ENCODE assay signal across 19 mouse cellular contexts in the genomic region with DNA sequence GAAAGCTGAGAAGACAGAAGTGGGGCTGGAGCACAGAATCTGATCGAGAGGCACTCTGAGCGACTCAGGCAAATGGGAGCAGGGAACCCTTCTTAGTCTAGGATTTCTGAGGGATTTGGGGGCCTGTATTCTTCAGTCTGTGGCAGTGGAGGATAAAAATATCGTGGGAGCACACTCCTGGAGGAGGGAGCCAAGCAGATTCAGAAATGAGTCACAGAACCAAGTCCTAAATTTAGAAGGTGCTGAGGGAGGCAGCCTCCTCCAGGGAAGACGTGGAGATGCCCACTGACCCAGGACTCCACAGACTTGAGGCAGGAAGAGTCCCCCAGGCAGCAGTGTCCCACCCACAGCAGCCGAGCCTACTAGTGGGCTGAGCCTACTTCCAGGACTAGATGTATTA. TPM values are rescaled to one million over a fixed set of nuclear protein-coding genes. Genes with fewer than 3 reads are reported as not detected.
DNase-seq lines count a peak whose midpoint lies in the region; ATAC-seq and TF ChIP-seq lines count a peak whose summit lies in the region.
"Had no signal": no experiment of that assay in that cellular context is flagged by ENCODE, and none has a peak within 500 bp of the region (broad histone marks: within the 10 kb centered on the region; RNA-seq: fewer than 3 reads in every experiment).

No protein-coding gene starts in this region.

- intact Hi-C loops in heart, adult 2 months (cut with DNase I) = loop anchor here (5.0 kb wide), 1 partner anchor 33 kb away; a partner anchor contains a TSS
- intact Hi-C loops in left cerebral cortex, postnatal 4 days (cut with DNase I) = loop anchor here (5.0 kb wide), 1 partner anchor 58 kb away; no protein-coding TSS in a partner anchor
- intact Hi-C loops in left cerebral cortex, postnatal 25 days (cut with DNase I) = no loop called here

- H3K4me3 ChIP-seq in heart, embryonic 13.5 days = no peak overlapping the region
- H3K4me3 ChIP-seq in heart, adult 2 months = no peak overlapping the region
- no peak overlapping the region for H3K4me3 ChIP-seq in cortical plate, adult 2 months (ENCODE audit: insufficient read depth, low read length)
- H3K4me3 ChIP-seq: limb, embryonic 13.5 days; midbrain, embryonic 12.5 days had no signal

- H3K79me2 ChIP-seq in heart, adult 2 months (replicated peaks; ENCODE audit: control insufficient read depth, insufficient read depth, low read length) = no peaks in the 10 kb centered on the region

- no peaks in the 10 kb centered on the region for H3K36me3 ChIP-seq in heart, embryonic 13.5 days
- H3K36me3 ChIP-seq in heart, adult 2 months (ENCODE audit: control insufficient read depth, insufficient read depth, low read length) = no peaks in the 10 kb centered on the region
- H3K36me3 ChIP-seq: limb, embryonic 13.5 days; midbrain, embryonic 12.5 days had no signal

- no peak overlapping the region for H3K4me2 ChIP-seq in heart, embryonic 13.5 days
- H3K4me2 ChIP-seq: limb, embryonic 13.5 days; midbrain, embryonic 12.5 days had no signal

- no peak for TF ChIP-seq CTCF in heart, adult 2 months (IDR thresholded peaks at IDR 0.05)
- TF ChIP-seq CTCF in cortical plate, adult 2 months (IDR thresholded peaks at IDR 0.05; ENCODE audit: extremely low read depth, insufficient read depth, low read length) = no peak

- WGBS in heart, embryonic 13.5 days = 40% methylated on average over 5 of the region's 5 CpGs
- WGBS in heart, adult 2 months = 39% methylated on average over 5 of the region's 5 CpGs

- TF ChIP-seq POLR2A in heart, adult 2 months (IDR thresholded peaks at IDR 0.05; ENCODE audit: insufficient read depth, low read depth, low read length) = no peak
- TF ChIP-seq POLR2A in cortical plate, adult 2 months (IDR thresholded peaks at IDR 0.05; ENCODE audit: extremely low read depth, insufficient read depth, low read length) = no peak

- H3K27ac ChIP-seq in heart, embryonic 13.5 days (replicated peaks) = peak overlapping the region; percentile 65
- H3K27ac ChIP-seq in heart, adult 2 months = no peak overlapping the region
- H3K27ac ChIP-seq in cortical plate, adult 2 months (ENCODE audit: insufficient read depth, low read length) = peak overlapping the region; percentile 40
- H3K27ac ChIP-seq: limb, embryonic 13.5 days; midbrain, embryonic 12.5 days had no signal

- DNase-seq in heart, adult 2 months = no peak
- peak; percentile 77 for DNase-seq in left cerebral cortex, adult 11 months (ENCODE audit: low spot score)
- no peak for DNase-seq in left cerebral cortex, postnatal 4 days
- DNase-seq in left cerebral cortex, postnatal 25 days (ENCODE audit: low spot score in 2 of 2) = peak; percentile 57 to 93
- no peak for DNase-seq in urinary bladder, adult 18-20 months (ENCODE audit: low spot score in 2 of 2)
- DNase-seq in adrenal gland, adult 18-20 months (ENCODE audit: low spot score in 2 of 2) = no peak
- DNase-seq: adrenal gland, adult 2 months; B cell, adult 2 months; cerebellum, adult 8-10 months; embryo, embryonic 11 days; kidney, adult 18-20 months; lung, adult 2 months; lung, postnatal 4 days had no signal

- no peak for ATAC-seq in heart, embryonic 13.5 days (ENCODE audit: extremely low read depth, insufficient number of reproducible peaks, low FRiP score, low TSS enrichment)
- ATAC-seq: forebrain, embryonic 14.5 days; hindbrain, embryonic 16.5 days had no signal

- H3K9ac ChIP-seq in heart, embryonic 13.5 days = no peak overlapping the region
- no peak overlapping the region for H3K9ac ChIP-seq in heart, adult 2 months (ENCODE audit: low read depth, low read length)
- H3K9ac ChIP-seq: limb, embryonic 13.5 days; midbrain, embryonic 12.5 days had no signal

- H3K27me3 ChIP-seq in heart, embryonic 13.5 days (replicated peaks) = peaks cover 15% of the 10 kb centered on the region
- no peaks in the 10 kb centered on the region for H3K27me3 ChIP-seq in heart, adult 2 months (ENCODE audit: control insufficient read depth, insufficient read depth, low read length)

- H3K4me1 ChIP-seq in heart, embryonic 13.5 days = peaks cover 38% of the 10 kb centered on the region
- H3K4me1 ChIP-seq in heart, adult 2 months (ENCODE audit: control insufficient read depth, insufficient read depth, low read length) = no peaks in the 10 kb centered on the region; the same call in 1 of the 2 replicates
- H3K4me1 ChIP-seq in cortical plate, adult 2 months (ENCODE audit: control insufficient read depth, insufficient read depth, low read length) = peaks cover 9% of the 10 kb centered on the region

- H3K9me3 ChIP-seq in heart, embryonic 13.5 days = no peaks in the 10 kb centered on the region
- H3K9me3 ChIP-seq: limb, embryonic 13.5 days; midbrain, embryonic 12.5 days had no signal

- no peak for TF ChIP-seq EP300 in heart, adult 2 months (IDR thresholded peaks at IDR 0.05; ENCODE audit: insufficient read depth, low read depth, low read length)

RNA-seq across cellular contexts. Expression of a gene that starts 2.5 kb away (rescaled TPM):
- polyA plus RNA-seq in heart, embryonic 13.5 days (2015; fragmentation: Nextera tagmentation; extraction: Ambion mirVana) = 32.9 and 35.4 TPM in 2 replicates
- 10 to 100 TPM; 53.1 to 62.2 TPM for total RNA-seq in heart, adult 2 months (2021)
- 113 and 141 TPM in 2 replicates for polyA plus RNA-seq in heart, adult 2 months (2012; rRNA removed)
- 10 to 100 TPM; 13.2 to 14.6 TPM for total RNA-seq in left cerebral cortex, postnatal 4 days (2021)
- polyA plus RNA-seq in cortical plate, adult 2 months (2012; rRNA removed) = 94.2 and 95.5 TPM in 2 replicates
- total RNA-seq in left cerebral cortex, postnatal 25 days (2021) = 10 to 100 TPM; 60.4 to 66.1 TPM
- total RNA-seq in adrenal gland, adult 18-20 months (2021) = 10 to 100 TPM; 38.1 to 90.0 TPM

RNA-seq across cellular contexts. Expression of a gene that starts 12.3 kb away (rescaled TPM):
- polyA plus RNA-seq in heart, embryonic 13.5 days (2015; fragmentation: Nextera tagmentation; extraction: Ambion mirVana) = 23.0 and 28.0 TPM in 2 replicates
- total RNA-seq in heart, adult 2 months (2021) = 1 to 10 TPM; 7.8 to 8.9 TPM
- 22.8 and 27.1 TPM in 2 replicates for polyA plus RNA-seq in heart, adult 2 months (2012; rRNA removed)
- total RNA-seq in left cerebral cortex, postnatal 4 days (2021) = 10 to 100 TPM; 34.2 to 36.0 TPM
- 65.1 and 74.5 TPM in 2 replicates for polyA plus RNA-seq in cortical plate, adult 2 months (2012; rRNA removed)
- 10 to 100 TPM; 49.9 to 59.4 TPM for total RNA-seq in left cerebral cortex, postnatal 25 days (2021)
- 10 to 100 TPM; 26.7 to 30.9 TPM for total RNA-seq in adrenal gland, adult 18-20 months (2021)

RNA-seq across cellular contexts. Expression of a gene that starts 33.5 kb away (rescaled TPM):
- polyA plus RNA-seq in heart, embryonic 13.5 days (2015; fragmentation: Nextera tagmentation; extraction: Ambion mirVana) = 25.6 and 26.3 TPM in 2 replicates
- 10 to 100 TPM; 30.1 to 32.6 TPM for total RNA-seq in heart, adult 2 months (2021)
- 55.9 and 68.5 TPM in 2 replicates for polyA plus RNA-seq in heart, adult 2 months (2012; rRNA removed)
- total RNA-seq in left cerebral cortex, postnatal 4 days (2021) = 10 to 100 TPM; 21.1 to 21.9 TPM
- 16.3 and 19.1 TPM in 2 replicates for polyA plus RNA-seq in cortical plate, adult 2 months (2012; rRNA removed)
- total RNA-seq in left cerebral cortex, postnatal 25 days (2021) = 10 to 100 TPM; 17.9 to 19.9 TPM
- 10 to 100 TPM; 24.9 to 39.1 TPM for total RNA-seq in adrenal gland, adult 18-20 months (2021)

Comparison
In these comparisons a context has a peak if more than half of its experiments do, and no peak if none do; other contexts are left out.
1. DNase-seq: peak in left cerebral cortex, adult 11 months (single experiment) and left cerebral cortex, postnatal 25 days (2 of 2); none in heart, adult 2 months (0 of 2), left cerebral cortex, postnatal 4 days (single experiment), urinary bladder, adult 18-20 months (0 of 2) and adrenal gland, adult 18-20 months (0 of 2).